Mouse (Mus musculus) midbrain, embryonic 16.5 days (tissue): ENCODE data around the gene Dhx58. TPM values are rescaled to one million over a fixed set of nuclear protein-coding genes. Genes with fewer than 3 reads are reported as not detected.

Source experiments
- ATAC-seq: fragments of 200-750 bp; cut with Nextera tagmentation; 2 replicates; pipeline ENCODE4 v1.8.0; 2017; ENCODE audit warnings: moderate TSS enrichment
- H3K27ac ChIP-seq: fragments of 300-500 bp; sonication (generic); 2 replicates; pipeline ENCODE4 v1.5.1; 2014; ENCODE audit warnings: mild to moderate bottlenecking, low read length, mixed read lengths
- H3K27me3 ChIP-seq: fragments of 300-500 bp; sonication (generic); 2 replicates; pipeline ENCODE4 v1.6.1; 2014; ENCODE audit warnings: low read depth, low read length, mixed read lengths; ENCODE audit not compliant: control insufficient read depth, insufficient read depth
- H3K36me3 ChIP-seq: fragments of 300-500 bp; sonication (generic); 2 replicates; pipeline ENCODE4 v1.6.1; 2014; ENCODE audit warnings: mild to moderate bottlenecking, low read length, moderate library complexity, mixed read lengths; ENCODE audit not compliant: control insufficient read depth, insufficient read depth
- H3K4me1 ChIP-seq: fragments of 300-500 bp; sonication (generic); 2 replicates; pipeline ENCODE4 v1.6.1; 2014; ENCODE audit warnings: mild to moderate bottlenecking, low read length, mixed read lengths; ENCODE audit not compliant: control insufficient read depth, insufficient read depth
- H3K4me2 ChIP-seq: fragments of 300-500 bp; sonication (generic); 2 replicates; pipeline ENCODE4 v1.6.1; 2014; ENCODE audit warnings: mild to moderate bottlenecking, low read length, mixed read lengths
- H3K4me3 ChIP-seq: fragments of 300-500 bp; sonication (generic); 2 replicates; pipeline ENCODE4 v1.5.1; 2014; ENCODE audit warnings: low read depth, mild to moderate bottlenecking, low read length, moderate library complexity, mixed read lengths
- H3K9ac ChIP-seq: fragments of 300-500 bp; sonication (generic); 2 replicates; pipeline ENCODE4 v1.6.1; 2014; ENCODE audit warnings: low read depth, low read length, mixed read lengths
- H3K9me3 ChIP-seq: fragments of 300-500 bp; sonication (generic); replicated peaks from 2 replicates; pipeline ENCODE4 v1.6.1; 2014; ENCODE audit warnings: mild to moderate bottlenecking, low read length, mixed read lengths; ENCODE audit not compliant: control insufficient read depth, poor library complexity, severe bottlenecking
- WGBS: fragments of 180-500 bp; shearing (Covaris S2); extraction: QIAGEN DNeasy Blood & Tissue Kit; methylation state at CpG from one replicate; pipeline ENCODE4 v1.1.7; 2014; 5-methylcytosine and 5-hydroxymethylcytosine counted together
- polyA plus RNA-seq: library from polyadenylated mRNA; unstranded; fragments of >200 nt; fragmentation: Nextera tagmentation; extraction: Ambion mirVana; gene quantifications from 2 replicates; pipeline ENCODE4 v1.2.1, GENCODE M21; 2015

Gene Dhx58
- polyA plus RNA-seq, 1 experiment from 2014 or later: 2.8 TPM

- no peaks in the 10 kb centered on the region; the same call in 1 of the 2 replicates for H3K27me3 ChIP-seq
- no peak overlapping the region for H3K9ac ChIP-seq
- no peak overlapping the region for H3K4me2 ChIP-seq
- no peaks in the 10 kb centered on the region; the same call in 1 of the 2 replicates for H3K4me1 ChIP-seq
- H3K27ac ChIP-seq: no peak overlapping the region
- no peaks in the 10 kb centered on the region for H3K9me3 ChIP-seq
- no peak overlapping the region for H3K4me3 ChIP-seq
- WGBS: 76% methylated on average over 3 of the region's 3 CpGs
- no peak for ATAC-seq
- H3K36me3 ChIP-seq: peaks cover 9% of the 10 kb centered on the region
Observed at GRCm38 (mm10) chr11:100700710-100701109, 3.4 kb downstream of the Dhx58 start.

- Histone ChIP-seq H3K9ac (no peak overlapping the region), H3K9me3 (no peaks in the 10 kb centered on the region), H3K36me3 (no peaks in the 10 kb centered on the region), H3K27me3 (no peaks in the 10 kb centered on the region; the same call in none of the 2 replicates), H3K4me2 (no peak overlapping the region), H3K4me1 (no peaks in the 10 kb centered on the region; the same call in 1 of the 2 replicates), H3K27ac (no peak overlapping the region), H3K4me3 (no peak overlapping the region)
- WGBS: 67% methylated on average over 7 of the region's 7 CpGs
- no peak for ATAC-seq
Observed at GRCm38 (mm10) chr11:100697921-100698320, 6.2 kb downstream of the Dhx58 start.

- Histone ChIP-seq H3K4me2 (no peak overlapping the region), H3K4me3 (no peak overlapping the region), H3K27ac (no peak overlapping the region), H3K27me3 (peaks cover 9% of the 10 kb centered on the region), H3K9ac (no peak overlapping the region), H3K4me1 (peaks cover 8% of the 10 kb centered on the region; the same call in 1 of the 2 replicates), H3K36me3 (no peaks in the 10 kb centered on the region), H3K9me3 (no peaks in the 10 kb centered on the region)
- 34% methylated on average over 5 of the region's 5 CpGs for WGBS
- no peak for ATAC-seq
Observed at GRCm38 (mm10) chr11:100694926-100695325, 9.1 kb downstream of the Dhx58 start.

GRCm38 (mm10) chr11:100693154-100693553 lies 10.9 kb downstream of the Dhx58 start:
- Histone ChIP-seq H3K9me3 (no peaks in the 10 kb centered on the region), H3K27ac (no peak overlapping the region), H3K9ac (no peak overlapping the region), H3K4me2 (no peak overlapping the region), H3K36me3 (no peaks in the 10 kb centered on the region), H3K27me3 (peaks cover 9% of the 10 kb centered on the region), H3K4me3 (no peak overlapping the region), H3K4me1 (peaks cover 8% of the 10 kb centered on the region; the same call in 1 of the 2 replicates)
- 29% methylated on average over 5 of the region's 5 CpGs for WGBS
- no peak for ATAC-seq

GRCm38 (mm10) chr11:100692164-100692616 lies 11.9 kb downstream of the Dhx58 start, which contains the start of gene Zfp385c:
TSS of gene Zfp385c (minus strand) at chr11:100692455.
- WGBS: 2% methylated on average over 23 of the region's 23 CpGs
- H3K9ac ChIP-seq: peak within 1 kb of the TSS; percentile 34; the same call in 1 of the 2 replicates
- H3K4me1 ChIP-seq: peaks cover 8% of the 10 kb centered on the region; the same call in 1 of the 2 replicates
- no peaks in the 10 kb centered on the region for H3K9me3 ChIP-seq
- H3K27ac ChIP-seq: no peak within 1 kb of the TSS
- H3K4me2 ChIP-seq: peak within 1 kb of the TSS; percentile 56
- H3K36me3 ChIP-seq: no peaks in the 10 kb centered on the region
- ATAC-seq: no peak
- peak within 1 kb of the TSS; percentile 27 for H3K4me3 ChIP-seq
- H3K27me3 ChIP-seq: peaks cover 9% of the 10 kb centered on the region

GRCm38 (mm10) chr11:100690389-100690788 lies 13.7 kb downstream of the Dhx58 start:
- no peak for ATAC-seq
- Histone ChIP-seq H3K4me2 (no peak overlapping the region), H3K9me3 (no peaks in the 10 kb centered on the region), H3K9ac (no peak overlapping the region), H3K27me3 (peaks cover 9% of the 10 kb centered on the region), H3K27ac (no peak overlapping the region), H3K36me3 (no peaks in the 10 kb centered on the region), H3K4me3 (no peak overlapping the region), H3K4me1 (peaks cover 8% of the 10 kb centered on the region; the same call in 1 of the 2 replicates)
- WGBS: 81% methylated on average over 7 of the region's 7 CpGs

GRCm38 (mm10) chr11:100688443-100688842 lies 15.6 kb downstream of the Dhx58 start:
- Histone ChIP-seq H3K27me3 (peaks cover 9% of the 10 kb centered on the region), H3K36me3 (no peaks in the 10 kb centered on the region), H3K27ac (no peak overlapping the region), H3K4me3 (no peak overlapping the region), H3K4me1 (peaks cover 8% of the 10 kb centered on the region; the same call in 1 of the 2 replicates), H3K9ac (no peak overlapping the region), H3K4me2 (no peak overlapping the region), H3K9me3 (no peaks in the 10 kb centered on the region)
- 78% methylated on average over 4 of the region's 4 CpGs for WGBS
- ATAC-seq: no peak

GRCm38 (mm10) chr11:100687265-100687664 lies 16.8 kb downstream of the Dhx58 start:
- no peak overlapping the region for H3K9ac ChIP-seq
- H3K27me3 ChIP-seq: peaks cover 6% of the 10 kb centered on the region
- H3K4me1 ChIP-seq: peaks cover 4% of the 10 kb centered on the region; the same call in 1 of the 2 replicates
- 84% methylated on average over 7 of the region's 7 CpGs for WGBS
- no peaks in the 10 kb centered on the region for H3K9me3 ChIP-seq
- ATAC-seq: no peak
- H3K4me2 ChIP-seq: no peak overlapping the region
- no peaks in the 10 kb centered on the region for H3K36me3 ChIP-seq
- no peak overlapping the region for H3K27ac ChIP-seq
- no peak overlapping the region for H3K4me3 ChIP-seq

- Histone ChIP-seq H3K9me3 (no peaks in the 10 kb centered on the region), H3K27ac (no peak overlapping the region), H3K27me3 (no peaks in the 10 kb centered on the region), H3K9ac (no peak overlapping the region), H3K36me3 (no peaks in the 10 kb centered on the region), H3K4me2 (no peak overlapping the region), H3K4me3 (no peak overlapping the region), H3K4me1 (no peaks in the 10 kb centered on the region)
- WGBS: 82% methylated on average over 3 of the region's 3 CpGs
- ATAC-seq: no peak
Observed at GRCm38 (mm10) chr11:100685371-100685770, 18.7 kb downstream of the Dhx58 start.
